Mouse (Mus musculus): ENCODE measurements around the gene Lca5l. TPM values are rescaled to one million over a fixed set of nuclear protein-coding genes. Genes with fewer than 3 reads are reported as not detected.
A peak's percentile ranks its signal among the peaks of the same experiment; 100 is the strongest.

Lca5l gene
- polyA plus RNA-seq, 1 experiment from 2014 or later = 2.1 TPM

DNA sequence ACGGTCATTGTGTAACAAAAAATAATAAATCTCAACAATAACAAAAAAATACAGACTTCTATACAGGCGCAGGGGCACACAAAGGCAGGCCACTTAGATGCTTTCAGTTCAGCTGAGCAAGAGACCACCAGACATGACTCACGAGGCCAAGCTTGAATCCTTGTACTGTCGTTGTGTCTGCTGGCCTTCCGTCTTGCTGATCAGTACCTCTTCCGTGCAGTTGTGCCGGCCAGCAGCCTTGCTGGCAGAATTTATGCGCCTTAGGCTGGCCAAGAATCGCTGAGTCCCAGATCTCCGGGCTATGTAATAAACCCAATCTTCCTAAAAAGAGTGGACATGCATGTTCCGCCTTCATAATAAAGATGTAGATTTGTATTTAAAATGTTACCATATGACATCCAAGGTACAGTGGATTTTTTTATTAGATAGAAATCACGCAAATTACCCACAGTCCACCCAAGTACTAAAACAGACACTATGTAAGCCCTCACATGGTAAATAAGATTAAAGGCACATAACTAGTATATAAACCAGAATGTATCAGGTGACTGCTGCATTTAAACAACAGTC is 33.5 kb downstream of the Lca5l start:
- Histone ChIP-seq H3K36me3 (replicated peaks; ENCODE audit: control insufficient read depth, insufficient read depth) (peaks cover 27% of the 10 kb centered on the region), H3K9me3 (ENCODE audit: control insufficient read depth, low read length) (no peaks in the 10 kb centered on the region), H3K27ac (peak overlapping the region; percentile 77), H3K27me3 (ENCODE audit: control insufficient read depth, insufficient read depth, low read length) (no peaks in the 10 kb centered on the region), H3K4me1 (replicated peaks; ENCODE audit: control insufficient read depth, insufficient read depth, low read length) (peaks cover 12% of the 10 kb centered on the region), H3K4me2 (replicated peaks) (peak overlapping the region; percentile 94), H3K9ac (peak overlapping the region; percentile 87), H3K4me3 (replicated peaks; ENCODE audit: low read length) (peak overlapping the region; percentile 47)
- ATAC-seq (ENCODE audit: low FRiP score) (no peak), DNase-seq (ENCODE audit: low spot score) (peak; percentile 39)
- 52% methylated on average over 12 of the region's 12 CpGs for WGBS

DNA sequence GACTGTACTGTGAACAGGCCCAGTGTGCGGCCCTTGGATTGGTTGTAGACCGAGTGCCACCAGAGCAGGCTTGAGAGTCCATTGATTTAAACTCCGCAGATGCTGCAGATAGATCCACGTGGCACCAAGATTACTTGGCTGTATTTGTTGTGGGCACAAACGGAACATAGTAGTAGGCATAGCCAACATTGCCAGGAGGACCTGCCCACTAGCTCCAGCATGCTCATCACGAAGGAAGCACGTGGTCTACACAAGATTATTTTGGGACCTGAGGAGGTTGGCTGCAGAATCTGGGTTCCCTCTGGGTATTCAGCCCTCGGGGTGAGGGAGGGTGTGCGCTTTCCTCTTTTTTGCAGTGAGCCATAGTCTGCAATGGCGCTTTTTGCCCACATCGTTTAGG is 34.9 kb downstream of the Lca5l start:
- H3K4me2 ChIP-seq (replicated peaks) = no peak overlapping the region
- peaks cover 41% of the 10 kb centered on the region for H3K36me3 ChIP-seq (replicated peaks; ENCODE audit: control insufficient read depth, insufficient read depth)
- no peak overlapping the region for H3K4me3 ChIP-seq (replicated peaks; ENCODE audit: low read length)
- no peak overlapping the region for H3K27ac ChIP-seq
- peaks cover 12% of the 10 kb centered on the region for H3K4me1 ChIP-seq (replicated peaks; ENCODE audit: control insufficient read depth, insufficient read depth, low read length)
- DNase-seq (ENCODE audit: low spot score) (no peak), ATAC-seq (ENCODE audit: low FRiP score) (no peak)
- H3K9me3 ChIP-seq (ENCODE audit: control insufficient read depth, low read length) = no peaks in the 10 kb centered on the region
- 87% methylated on average over 11 of the region's 11 CpGs for WGBS
- H3K9ac ChIP-seq = no peak overlapping the region
- H3K27me3 ChIP-seq (ENCODE audit: control insufficient read depth, insufficient read depth, low read length) = no peaks in the 10 kb centered on the region

DNA sequence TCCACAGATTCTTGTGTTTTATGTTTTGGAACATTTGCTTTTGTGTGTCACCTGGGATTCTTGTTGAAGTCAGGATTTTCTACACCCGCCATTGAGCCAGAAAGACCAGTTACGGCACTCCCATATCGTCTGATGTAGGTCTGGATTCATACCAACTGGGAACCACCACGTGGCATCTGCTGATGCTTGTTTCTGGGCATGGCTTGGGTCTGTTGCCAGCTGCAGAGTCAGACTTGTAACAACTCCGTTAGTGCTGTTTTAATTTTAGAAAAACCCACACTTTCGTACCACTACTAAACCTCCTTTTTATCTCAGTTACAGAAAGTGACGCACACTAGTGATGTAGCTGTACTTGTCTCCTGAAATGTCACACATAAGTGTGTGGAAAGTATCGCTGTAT is 36.1 kb downstream of the Lca5l start:
- peaks cover 42% of the 10 kb centered on the region for H3K36me3 ChIP-seq (replicated peaks; ENCODE audit: control insufficient read depth, insufficient read depth)
- no peak overlapping the region for H3K27ac ChIP-seq
- H3K9ac ChIP-seq = no peak overlapping the region
- ATAC-seq (ENCODE audit: low FRiP score) (no peak), DNase-seq (ENCODE audit: low spot score) (no peak)
- no peak overlapping the region for H3K4me2 ChIP-seq (replicated peaks)
- WGBS = 90% methylated on average over 8 of the region's 8 CpGs
- no peak overlapping the region for H3K4me3 ChIP-seq (replicated peaks; ENCODE audit: low read length)
- no peaks in the 10 kb centered on the region for H3K9me3 ChIP-seq (ENCODE audit: control insufficient read depth, low read length)
- no peaks in the 10 kb centered on the region for H3K27me3 ChIP-seq (ENCODE audit: control insufficient read depth, insufficient read depth, low read length)
- H3K4me1 ChIP-seq (replicated peaks; ENCODE audit: control insufficient read depth, insufficient read depth, low read length) = peaks cover 12% of the 10 kb centered on the region

DNA sequence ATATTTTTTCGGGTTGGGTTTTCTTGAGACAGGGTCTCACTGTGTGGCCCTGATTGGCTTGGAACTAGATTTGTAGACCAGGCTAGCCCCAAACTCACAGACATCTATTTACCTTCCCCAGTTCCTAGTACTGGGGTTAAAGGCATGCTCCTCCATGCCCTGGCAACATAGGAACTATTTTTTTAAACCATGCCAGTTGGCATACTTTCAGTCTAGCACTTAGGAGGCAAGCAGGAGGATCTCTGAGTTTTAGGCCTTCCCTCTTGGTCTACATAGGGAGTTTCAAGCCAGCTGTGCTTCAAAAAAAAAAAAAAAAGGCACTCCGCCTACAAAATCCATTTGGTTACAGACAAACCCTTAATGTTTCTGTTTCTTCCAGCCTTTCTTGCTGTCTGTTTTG is 37.6 kb downstream of the Lca5l start:
- 84% methylated on average over 2 of the region's 2 CpGs for WGBS

DNA sequence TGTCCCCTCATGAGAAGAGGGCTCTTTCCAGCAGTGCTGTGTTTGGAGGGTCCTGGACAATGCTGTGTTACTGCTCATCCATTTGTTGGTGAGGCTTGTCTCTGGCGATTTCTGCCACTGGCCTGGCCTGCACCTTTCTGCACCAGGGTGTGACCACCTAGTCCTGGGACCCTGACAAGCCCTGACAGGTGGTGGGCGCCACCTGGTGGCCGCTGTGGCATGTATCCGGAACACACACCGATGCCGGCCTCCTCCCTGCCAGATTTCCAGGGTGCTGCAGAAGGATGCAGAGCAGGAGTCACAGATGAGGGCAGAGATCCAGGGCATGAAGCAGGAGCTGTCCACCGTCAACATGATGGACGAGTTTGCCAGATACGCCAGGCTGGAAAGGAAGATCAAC is 40.5 kb downstream of the Lca5l start:
- WGBS = 27% methylated on average over 9 of the region's 9 CpGs
- Histone ChIP-seq H3K9me3 (ENCODE audit: control insufficient read depth, low read length) (no peaks in the 10 kb centered on the region), H3K9ac (no peak overlapping the region), H3K36me3 (replicated peaks; ENCODE audit: control insufficient read depth, insufficient read depth) (peaks cover 42% of the 10 kb centered on the region), H3K4me2 (replicated peaks) (no peak overlapping the region), H3K4me1 (replicated peaks; ENCODE audit: control insufficient read depth, insufficient read depth, low read length) (peaks cover under 1% of the 10 kb centered on the region), H3K27me3 (ENCODE audit: control insufficient read depth, insufficient read depth, low read length) (no peaks in the 10 kb centered on the region), H3K4me3 (replicated peaks; ENCODE audit: low read length) (no peak overlapping the region), H3K27ac (no peak overlapping the region)
- ATAC-seq (ENCODE audit: low FRiP score) (no peak), DNase-seq (ENCODE audit: low spot score) (peak; percentile 57)

More for the DNA sequence above, 37.6 kb downstream of the Lca5l start:
- Histone ChIP-seq H3K9ac (no peak overlapping the region), H3K4me1 (replicated peaks; ENCODE audit: control insufficient read depth, insufficient read depth, low read length) (peaks cover 12% of the 10 kb centered on the region), H3K27ac (no peak overlapping the region), H3K36me3 (replicated peaks; ENCODE audit: control insufficient read depth, insufficient read depth) (peaks cover 42% of the 10 kb centered on the region), H3K9me3 (ENCODE audit: control insufficient read depth, low read length) (no peaks in the 10 kb centered on the region), H3K4me2 (replicated peaks) (no peak overlapping the region), H3K4me3 (replicated peaks; ENCODE audit: low read length) (no peak overlapping the region), H3K27me3 (ENCODE audit: control insufficient read depth, insufficient read depth, low read length) (no peaks in the 10 kb centered on the region)
- DNase-seq (ENCODE audit: low spot score) (no peak), ATAC-seq (ENCODE audit: low FRiP score) (no peak)

DNA sequence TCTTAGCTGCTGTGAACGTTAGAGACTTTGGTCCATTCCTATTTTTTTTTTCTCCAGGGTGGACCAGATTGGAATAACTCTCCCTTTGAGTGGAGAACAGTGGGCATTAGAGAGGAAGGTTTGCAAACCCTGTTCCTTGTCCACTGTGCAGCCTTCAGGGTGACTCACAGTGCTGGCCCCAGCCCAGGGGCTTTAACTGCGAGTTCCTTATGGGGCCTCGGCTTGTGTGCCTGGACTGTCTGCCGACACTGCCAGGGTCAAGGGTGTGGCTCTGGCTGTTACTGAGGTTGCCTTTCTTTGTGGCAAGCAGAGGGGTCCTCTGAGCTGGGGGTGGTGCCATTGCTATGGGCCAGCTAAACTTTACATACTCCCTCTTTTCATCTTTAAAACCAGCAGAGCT is 41.1 kb downstream of the Lca5l start:
- Histone ChIP-seq H3K4me1 (replicated peaks; ENCODE audit: control insufficient read depth, insufficient read depth, low read length) (peaks cover 6% of the 10 kb centered on the region), H3K9ac (no peak overlapping the region), H3K36me3 (replicated peaks; ENCODE audit: control insufficient read depth, insufficient read depth) (peaks cover 38% of the 10 kb centered on the region), H3K27me3 (ENCODE audit: control insufficient read depth, insufficient read depth, low read length) (no peaks in the 10 kb centered on the region), H3K4me3 (replicated peaks; ENCODE audit: low read length) (no peak overlapping the region), H3K4me2 (replicated peaks) (no peak overlapping the region), H3K9me3 (ENCODE audit: control insufficient read depth, low read length) (no peaks in the 10 kb centered on the region), H3K27ac (no peak overlapping the region)
- ATAC-seq (ENCODE audit: low FRiP score) = no peak
- WGBS = 86% methylated on average over 4 of the region's 4 CpGs
- no peak for DNase-seq (ENCODE audit: low spot score)

DNA sequence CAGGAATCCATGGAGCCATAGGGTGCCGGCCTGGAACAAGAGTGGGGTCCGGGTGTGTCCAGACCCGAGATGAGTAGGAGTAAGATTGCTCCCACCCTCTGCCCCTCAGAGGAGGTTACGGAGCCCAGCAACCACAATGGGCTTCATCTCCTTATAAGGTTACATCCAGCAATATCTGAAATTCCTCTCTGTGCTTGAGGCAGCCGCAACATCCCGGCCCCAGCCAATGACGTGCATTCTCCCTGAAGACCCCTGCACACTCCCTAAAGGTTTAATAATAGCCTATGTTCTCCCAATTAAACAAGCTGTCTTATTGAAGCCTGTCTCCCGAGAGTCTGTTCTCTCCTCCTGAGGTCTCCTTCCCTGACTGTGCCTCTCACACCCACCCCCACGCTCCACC is 42.8 kb downstream of the Lca5l start:
- no peaks in the 10 kb centered on the region for H3K9me3 ChIP-seq (ENCODE audit: control insufficient read depth, low read length)
- ATAC-seq (ENCODE audit: low FRiP score) = no peak
- no peak overlapping the region for H3K9ac ChIP-seq
- H3K4me1 ChIP-seq (replicated peaks; ENCODE audit: control insufficient read depth, insufficient read depth, low read length) = peaks cover 10% of the 10 kb centered on the region
- H3K36me3 ChIP-seq (replicated peaks; ENCODE audit: control insufficient read depth, insufficient read depth) = peaks cover 22% of the 10 kb centered on the region
- no peak for DNase-seq (ENCODE audit: low spot score)
- 81% methylated on average over 9 of the region's 9 CpGs for WGBS
- H3K27ac ChIP-seq = no peak overlapping the region
- H3K4me2 ChIP-seq (replicated peaks) = no peak overlapping the region
- no peaks in the 10 kb centered on the region for H3K27me3 ChIP-seq (ENCODE audit: control insufficient read depth, insufficient read depth, low read length)
- H3K4me3 ChIP-seq (replicated peaks; ENCODE audit: low read length) = no peak overlapping the region

DNA sequence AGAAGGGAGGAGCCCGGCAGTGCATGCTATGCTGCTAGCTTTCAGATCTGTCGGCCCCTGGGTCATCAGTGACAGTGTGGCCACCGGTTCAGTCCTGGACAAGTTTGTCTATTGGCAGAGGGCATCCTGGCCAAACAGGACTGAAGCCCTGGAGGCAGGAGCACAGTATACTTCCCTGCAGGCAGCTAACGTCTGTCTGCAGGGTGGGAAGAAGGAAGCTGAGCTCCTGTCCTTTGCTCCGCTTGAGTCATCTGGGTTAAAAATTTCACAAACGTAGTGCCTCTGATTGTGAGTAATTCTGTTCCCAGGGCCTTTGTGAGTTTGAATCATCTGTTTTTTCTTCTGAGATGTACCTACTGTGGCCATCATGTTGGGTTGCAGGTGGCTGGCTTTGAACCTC is 43.2 kb downstream of the Lca5l start:
- peaks cover 10% of the 10 kb centered on the region for H3K4me1 ChIP-seq (replicated peaks; ENCODE audit: control insufficient read depth, insufficient read depth, low read length)
- H3K27ac ChIP-seq = no peak overlapping the region
- peaks cover 17% of the 10 kb centered on the region for H3K36me3 ChIP-seq (replicated peaks; ENCODE audit: control insufficient read depth, insufficient read depth)
- no peak overlapping the region for H3K4me3 ChIP-seq (replicated peaks; ENCODE audit: low read length)
- H3K4me2 ChIP-seq (replicated peaks) = no peak overlapping the region
- no peaks in the 10 kb centered on the region for H3K27me3 ChIP-seq (ENCODE audit: control insufficient read depth, insufficient read depth, low read length)
- ATAC-seq (ENCODE audit: low FRiP score) = no peak
- H3K9me3 ChIP-seq (ENCODE audit: control insufficient read depth, low read length) = no peaks in the 10 kb centered on the region
- 75% methylated on average over 6 of the region's 6 CpGs for whole genome bisulfite sequencing
- no peak for DNase-seq (ENCODE audit: low spot score)
- H3K9ac ChIP-seq = no peak overlapping the region

DNA sequence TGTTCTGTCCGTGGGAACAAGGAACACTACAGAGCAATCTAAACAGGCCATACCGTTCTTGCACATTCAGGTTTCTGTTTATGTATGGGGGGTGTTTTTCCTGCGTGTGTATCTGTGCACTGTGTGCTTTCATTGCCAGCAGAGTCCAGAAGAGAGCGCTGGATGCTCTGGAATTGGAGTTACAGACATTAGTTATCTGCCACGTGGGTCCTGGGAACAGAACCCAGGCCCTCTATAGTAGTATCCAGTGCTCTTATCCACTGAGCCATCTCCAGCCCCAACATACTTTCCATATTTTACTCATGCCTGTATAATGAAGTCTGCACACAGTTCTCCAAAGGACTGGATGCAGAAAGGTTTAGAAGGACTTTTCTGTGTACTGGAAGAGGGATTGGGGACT is 46.3 kb downstream of the Lca5l start:
- H3K4me3 ChIP-seq (replicated peaks; ENCODE audit: low read length) = peak overlapping the region; percentile 86
- H3K9ac ChIP-seq = peak overlapping the region; percentile 79
- ATAC-seq (ENCODE audit: low FRiP score) = no peak
- WGBS = 0% methylated on average over 5 of the region's 5 CpGs
- H3K27ac ChIP-seq = peak overlapping the region; percentile 67
- no peaks in the 10 kb centered on the region for H3K9me3 ChIP-seq (ENCODE audit: control insufficient read depth, low read length)
- H3K36me3 ChIP-seq (replicated peaks; ENCODE audit: control insufficient read depth, insufficient read depth) = no peaks in the 10 kb centered on the region
- H3K27me3 ChIP-seq (ENCODE audit: control insufficient read depth, insufficient read depth, low read length) = no peaks in the 10 kb centered on the region
- H3K4me2 ChIP-seq (replicated peaks) = peak overlapping the region; percentile 76
- no peak for DNase-seq (ENCODE audit: low spot score)
- H3K4me1 ChIP-seq (replicated peaks; ENCODE audit: control insufficient read depth, insufficient read depth, low read length) = peaks cover 10% of the 10 kb centered on the region
